Mouse (Mus musculus) stomach, postnatal 0 days (tissue): Measurements from ENCODE around the gene Sppl3.

Experiments used
- CTCF ChIP-seq: IDR thresholded peaks from 2 replicates; pipeline ENCODE4 v1.5.1; 2016; ENCODE audit warnings: antibody characterized with exemption, low read depth, mild to moderate bottlenecking, moderate library complexity
- EP300 ChIP-seq: optimal IDR thresholded peaks from 2 replicates; pipeline ENCODE3; 2016; ENCODE audit warnings: antibody characterized with exemption

DNA sequence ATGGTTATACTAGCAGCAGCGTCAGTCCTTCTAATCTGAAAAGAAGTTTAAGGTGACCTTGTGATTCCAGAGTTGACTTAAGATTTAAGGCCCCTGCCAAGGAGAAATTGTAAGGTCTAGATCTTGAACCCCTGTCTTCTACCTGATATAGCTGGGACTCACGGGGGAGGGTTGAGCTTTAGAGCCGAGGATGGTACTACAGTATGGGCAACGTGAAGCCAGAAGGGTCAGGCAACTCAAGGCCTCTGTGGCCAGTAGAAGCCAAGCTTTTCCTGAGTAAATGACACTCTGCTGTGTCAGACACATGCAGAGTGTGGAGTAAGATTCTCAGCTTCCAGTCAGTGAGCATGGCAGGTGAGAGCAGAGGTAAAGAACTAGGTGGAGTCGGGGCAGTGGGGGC lies 20.6 kb downstream of the Sppl3 start:
- TF ChIP-seq CTCF (no peak), EP300 (no peak)
